Mouse (Mus musculus) stomach, postnatal 0 days (tissue): ENCODE measurements at regions not wholly inside any gene's neighbourhood (a gene's known extent, or its start where the extent isn't known, plus 50 kb on each side); places are given as distances from the start of the nearest gene placed in this dataset.

ENCODE experiments used
- ATAC-seq: fragments of 200-750 bp; cut with Nextera tagmentation; 2 replicates; pipeline ENCODE4 v1.8.0; 2017; ENCODE audit not compliant: low FRiP score, low TSS enrichment
- DNase-seq: peaks from one replicate; pipeline ENCODE4 v3.0.0-alpha.2; 2016; ENCODE audit warnings: low spot score
- H3K27ac ChIP-seq: fragments of 300-500 bp; sonication (generic); replicated peaks from 2 replicates; pipeline ENCODE4 v1.5.1; 2014; ENCODE audit warnings: mild to moderate bottlenecking, control low read depth
- H3K27me3 ChIP-seq: fragments of 300-500 bp; sonication (generic); 2 replicates; pipeline ENCODE4 v1.6.1; 2014; ENCODE audit warnings: low read length; ENCODE audit not compliant: control insufficient read depth, insufficient read depth
- H3K36me3 ChIP-seq: fragments of 300-500 bp; sonication (generic); 2 replicates; pipeline ENCODE4 v1.6.1; 2014; ENCODE audit warnings: low read length, mixed read lengths; ENCODE audit not compliant: control insufficient read depth, insufficient read depth
- H3K4me1 ChIP-seq: fragments of 300-500 bp; sonication (generic); replicated peaks from 2 replicates; pipeline ENCODE4 v1.6.1; 2014; ENCODE audit warnings: antibody characterized with exemption; ENCODE audit not compliant: control insufficient read depth, insufficient read depth
- H3K4me2 ChIP-seq: fragments of 300-500 bp; sonication (generic); replicated peaks from 2 replicates; pipeline ENCODE4 v1.6.1; 2014; ENCODE audit warnings: low read depth, mild to moderate bottlenecking, control low read depth, moderate library complexity
- H3K4me3 ChIP-seq: fragments of 300-500 bp; sonication (generic); 2 replicates; pipeline ENCODE4 v1.5.1; 2014; ENCODE audit warnings: low read depth, low read length, control low read depth
- H3K9ac ChIP-seq: fragments of 300-500 bp; sonication (generic); 2 replicates; pipeline ENCODE4 v1.6.1; 2014; ENCODE audit warnings: mild to moderate bottlenecking, low read length, control low read depth, mixed read lengths
- H3K9me3 ChIP-seq: fragments of 300-500 bp; sonication (generic); 2 replicates; pipeline ENCODE4 v1.6.1; 2016; ENCODE audit warnings: low read length; ENCODE audit not compliant: control insufficient read depth
- CTCF ChIP-seq: IDR thresholded peaks from 2 replicates; pipeline ENCODE4 v1.5.1; 2016; ENCODE audit warnings: antibody characterized with exemption, low read depth, mild to moderate bottlenecking, moderate library complexity
- EP300 ChIP-seq: optimal IDR thresholded peaks from 2 replicates; pipeline ENCODE3; 2016; ENCODE audit warnings: antibody characterized with exemption
- WGBS: fragments of 180-500 bp; shearing (Covaris S2); extraction: QIAGEN DNeasy Blood & Tissue Kit; methylation state at CpG from one replicate; pipeline ENCODE4 v1.1.7; 2014; 5-methylcytosine and 5-hydroxymethylcytosine counted together

DNA sequence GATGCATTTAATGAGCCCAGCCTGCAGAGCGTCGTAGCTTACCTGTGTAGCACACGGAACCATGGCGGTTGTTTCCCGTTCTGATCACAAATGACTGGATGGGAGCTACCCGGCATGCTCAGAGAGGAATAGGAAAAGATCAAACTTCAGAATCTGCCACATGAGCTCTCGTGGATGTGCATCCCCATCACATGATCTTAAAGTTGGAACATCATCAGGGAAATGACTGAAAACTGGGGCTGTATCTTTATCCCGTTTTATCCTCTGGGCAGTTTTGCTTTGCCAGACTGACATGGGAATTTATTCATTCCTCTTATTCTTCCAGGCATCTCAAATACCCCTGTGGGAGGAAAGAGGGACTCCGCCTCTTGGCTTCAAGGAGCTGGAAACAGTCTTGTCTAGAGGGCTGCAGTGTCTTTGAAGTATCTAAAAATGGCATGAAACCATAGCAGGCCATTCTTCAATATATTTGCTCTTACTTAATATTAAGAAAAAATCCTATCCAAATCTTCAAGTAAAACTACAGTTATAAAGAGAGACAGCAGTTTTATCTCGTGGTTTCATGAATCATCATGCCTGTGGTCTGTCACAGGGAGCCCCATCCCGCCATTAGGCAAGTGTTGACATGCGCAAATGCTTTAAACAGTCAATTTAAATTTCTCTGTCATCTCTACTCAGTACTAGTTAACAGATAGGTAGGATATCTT, 339.4 kb downstream of the Foxo1 start:
- Histone ChIP-seq H3K9me3 (no peaks in the 10 kb centered on the region), H3K36me3 (no peaks in the 10 kb centered on the region), H3K27me3 (no peaks in the 10 kb centered on the region), H3K27ac (no peak overlapping the region), H3K4me2 (no peak overlapping the region), H3K9ac (no peak overlapping the region), H3K4me3 (no peak overlapping the region), H3K4me1 (no peaks in the 10 kb centered on the region)
- TF ChIP-seq CTCF, result no peak
- no peak for TF ChIP-seq EP300
- ATAC-seq (no peak), DNase-seq (no peak)
- WGBS, result 74% methylated on average over 12 of the region's 12 CpGs

DNA sequence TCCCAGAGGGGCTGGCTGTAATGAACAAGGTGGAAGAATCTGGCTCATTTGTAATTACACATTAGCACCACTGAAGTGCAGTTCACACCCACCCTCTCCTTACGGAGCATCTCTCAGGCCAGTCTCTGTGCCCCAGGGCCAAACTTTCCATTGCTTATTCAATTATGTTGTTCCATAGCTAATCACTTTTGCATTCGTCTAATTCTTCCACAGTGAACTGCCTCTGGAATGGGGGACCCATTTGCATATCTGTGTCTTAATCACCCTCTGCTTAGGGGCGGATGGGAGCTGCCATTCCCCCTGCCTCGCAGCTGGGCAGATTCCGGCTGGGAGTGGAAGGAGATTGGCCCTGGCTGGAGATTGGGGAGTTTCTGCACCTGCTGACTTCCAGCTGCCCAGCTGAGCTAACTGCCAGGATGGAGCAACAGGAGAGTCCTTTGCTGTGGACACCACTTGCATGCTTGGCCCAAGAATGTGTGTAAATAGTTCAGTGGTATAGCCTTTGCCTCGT, 337.2 kb downstream of the Foxo1 start:
- Histone ChIP-seq H3K4me2 (no peak overlapping the region), H3K27me3 (no peaks in the 10 kb centered on the region), H3K27ac (no peak overlapping the region), H3K36me3 (no peaks in the 10 kb centered on the region), H3K4me1 (no peaks in the 10 kb centered on the region), H3K9ac (no peak overlapping the region), H3K4me3 (no peak overlapping the region), H3K9me3 (no peaks in the 10 kb centered on the region)
- ATAC-seq (no peak), DNase-seq (no peak)
- TF ChIP-seq EP300 (no peak), CTCF (no peak)
- WGBS, result 80% methylated on average over 6 of the region's 6 CpGs

DNA sequence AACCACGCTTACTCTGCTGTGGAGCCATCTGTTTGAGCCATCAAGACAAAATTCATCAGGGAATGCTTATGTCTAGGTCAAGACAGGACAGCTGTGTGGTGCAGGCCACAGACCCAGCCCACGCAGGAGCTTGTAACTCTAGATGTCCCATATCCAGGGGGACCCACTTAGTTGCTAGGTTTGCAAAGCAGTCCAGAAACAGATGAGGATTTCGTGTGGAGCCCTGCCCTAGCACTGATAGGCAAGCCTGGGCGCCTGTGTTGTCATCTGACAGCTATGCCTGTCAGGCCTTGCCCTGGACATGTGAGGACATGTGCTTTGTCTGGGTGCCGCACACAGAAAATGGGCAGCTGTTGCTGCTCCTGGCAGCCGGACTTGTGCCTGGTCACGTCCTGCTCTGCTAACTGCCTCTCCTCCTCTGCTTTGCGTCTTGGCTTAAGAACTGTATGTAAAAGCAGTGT, 335.1 kb downstream of the Foxo1 start:
- Histone ChIP-seq H3K9ac (no peak overlapping the region), H3K4me3 (no peak overlapping the region), H3K27me3 (no peaks in the 10 kb centered on the region), H3K9me3 (no peaks in the 10 kb centered on the region), H3K4me1 (no peaks in the 10 kb centered on the region), H3K4me2 (no peak overlapping the region), H3K27ac (no peak overlapping the region), H3K36me3 (no peaks in the 10 kb centered on the region)
- DNase-seq, result no peak
- no peak for TF ChIP-seq EP300
- TF ChIP-seq CTCF, result no peak
- 0 out of 2 replicates have a peak, but pooled peaks have one; percentile 35 for ATAC-seq
- 47% methylated on average over 8 of the region's 8 CpGs for WGBS

DNA sequence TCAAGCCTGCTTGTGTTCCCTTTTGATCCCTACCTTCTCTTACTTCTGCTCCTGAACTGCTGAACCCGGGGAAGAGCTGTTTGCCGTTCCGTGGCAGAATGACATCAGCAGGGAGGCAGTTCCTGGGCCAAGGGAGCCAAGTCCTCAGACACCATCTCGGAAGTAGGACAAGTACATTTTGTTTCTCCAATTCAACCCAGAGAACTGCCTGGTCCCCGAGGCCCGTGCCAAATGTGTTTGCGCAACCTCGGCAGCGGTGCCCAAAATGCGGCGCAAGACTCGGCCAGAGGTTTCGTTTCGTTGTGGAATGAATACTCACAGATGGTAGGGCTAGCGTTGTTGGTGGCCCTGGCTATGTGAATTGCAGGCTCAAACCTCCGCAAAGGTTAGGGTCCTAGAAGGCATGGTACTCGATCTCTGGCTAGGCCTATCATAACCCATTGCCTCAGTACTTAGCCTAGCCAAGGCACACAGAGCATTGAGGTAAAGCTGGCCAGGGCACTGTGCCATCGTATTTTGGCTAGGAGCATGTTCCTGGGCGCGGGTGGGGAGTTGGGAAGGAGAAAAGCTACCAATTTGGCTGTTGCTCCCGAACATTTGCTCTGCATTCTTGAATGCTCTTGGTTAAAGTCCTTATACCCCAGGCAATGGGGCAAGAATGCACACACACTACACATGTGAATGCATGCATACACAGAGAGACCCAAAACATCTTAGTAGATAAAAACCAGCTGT, 333.0 kb downstream of the Foxo1 start:
- Histone ChIP-seq H3K4me1 (no peaks in the 10 kb centered on the region), H3K27ac (no peak overlapping the region), H3K9me3 (no peaks in the 10 kb centered on the region), H3K4me2 (no peak overlapping the region), H3K9ac (no peak overlapping the region), H3K36me3 (no peaks in the 10 kb centered on the region), H3K4me3 (no peak overlapping the region), H3K27me3 (no peaks in the 10 kb centered on the region)
- TF ChIP-seq CTCF (no peak), EP300 (no peak)
- DNase-seq (no peak), ATAC-seq (no peak)
- 85% methylated on average over 21 of the region's 21 CpGs for WGBS

DNA sequence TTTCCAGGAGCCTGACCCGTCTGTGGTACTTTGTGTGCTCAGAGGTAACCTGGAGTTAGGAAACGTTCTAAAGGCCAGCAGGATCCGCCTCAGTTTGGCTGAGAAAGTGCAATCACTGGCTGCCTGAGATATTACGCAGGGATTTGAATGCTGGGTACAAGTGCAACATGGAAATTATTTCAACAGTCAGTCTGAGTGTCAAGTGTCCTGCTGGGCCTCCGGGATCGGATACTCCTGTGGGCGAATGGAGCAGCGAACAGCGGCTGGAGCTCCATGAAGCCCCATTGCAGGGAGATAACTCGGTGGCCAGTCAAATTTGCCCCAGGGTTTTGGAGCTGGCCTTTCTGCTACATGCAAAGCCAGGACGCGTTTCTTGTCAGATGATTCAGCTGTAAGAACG, 332.4 kb downstream of the Foxo1 start:
- Histone ChIP-seq H3K4me2 (no peak overlapping the region), H3K4me3 (no peak overlapping the region), H3K27ac (no peak overlapping the region), H3K36me3 (no peaks in the 10 kb centered on the region), H3K9me3 (no peaks in the 10 kb centered on the region), H3K9ac (no peak overlapping the region), H3K27me3 (no peaks in the 10 kb centered on the region), H3K4me1 (no peaks in the 10 kb centered on the region)
- no peak for DNase-seq
- ATAC-seq, result no peak
- 89% methylated on average over 13 of the region's 13 CpGs for WGBS
- no peak for TF ChIP-seq EP300
- no peak for TF ChIP-seq CTCF

DNA sequence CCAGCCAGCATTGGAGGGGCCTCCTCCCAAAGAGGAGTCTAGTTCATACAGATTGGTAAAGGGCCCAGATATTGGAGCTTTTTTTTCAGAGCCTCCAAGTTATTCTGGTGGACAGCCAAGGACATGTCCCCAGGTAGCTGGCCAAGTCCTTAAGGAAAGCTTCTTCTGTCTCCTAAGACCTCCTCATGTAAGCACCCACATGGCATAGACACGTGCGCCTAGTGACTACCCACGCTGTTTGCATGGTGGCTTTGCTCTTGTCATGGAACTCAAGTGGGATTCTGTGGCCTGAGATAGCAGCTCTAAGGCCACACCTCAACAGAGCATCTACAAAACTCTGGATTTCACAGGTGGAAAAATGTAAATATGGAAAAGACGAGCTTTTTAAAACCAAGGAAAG, 332.0 kb downstream of the Foxo1 start:
- no peak overlapping the region for H3K4me3 ChIP-seq
- no peak for TF ChIP-seq CTCF
- no peaks in the 10 kb centered on the region for H3K27me3 ChIP-seq
- ATAC-seq (no peak), DNase-seq (no peak)
- WGBS, result 93% methylated on average over 4 of the region's 4 CpGs
- no peak overlapping the region for H3K4me2 ChIP-seq
- no peaks in the 10 kb centered on the region for H3K36me3 ChIP-seq
- no peaks in the 10 kb centered on the region for H3K9me3 ChIP-seq
- H3K9ac ChIP-seq, result no peak overlapping the region
- H3K4me1 ChIP-seq, result no peaks in the 10 kb centered on the region
- no peak overlapping the region for H3K27ac ChIP-seq
